Mouse (Mus musculus): ENCODE measurements around the gene Tex14. TPM values are rescaled to one million over a fixed set of nuclear protein-coding genes. Genes with fewer than 3 reads are reported as not detected.
"Not testable (repeated sequence)": the region's sequence is repeated elsewhere in the genome, so short reads cannot be mapped to it uniquely, and the experiment has no call there.

The Tex14 gene
- polyA plus RNA-seq, 1 experiment: not detected

DNA sequence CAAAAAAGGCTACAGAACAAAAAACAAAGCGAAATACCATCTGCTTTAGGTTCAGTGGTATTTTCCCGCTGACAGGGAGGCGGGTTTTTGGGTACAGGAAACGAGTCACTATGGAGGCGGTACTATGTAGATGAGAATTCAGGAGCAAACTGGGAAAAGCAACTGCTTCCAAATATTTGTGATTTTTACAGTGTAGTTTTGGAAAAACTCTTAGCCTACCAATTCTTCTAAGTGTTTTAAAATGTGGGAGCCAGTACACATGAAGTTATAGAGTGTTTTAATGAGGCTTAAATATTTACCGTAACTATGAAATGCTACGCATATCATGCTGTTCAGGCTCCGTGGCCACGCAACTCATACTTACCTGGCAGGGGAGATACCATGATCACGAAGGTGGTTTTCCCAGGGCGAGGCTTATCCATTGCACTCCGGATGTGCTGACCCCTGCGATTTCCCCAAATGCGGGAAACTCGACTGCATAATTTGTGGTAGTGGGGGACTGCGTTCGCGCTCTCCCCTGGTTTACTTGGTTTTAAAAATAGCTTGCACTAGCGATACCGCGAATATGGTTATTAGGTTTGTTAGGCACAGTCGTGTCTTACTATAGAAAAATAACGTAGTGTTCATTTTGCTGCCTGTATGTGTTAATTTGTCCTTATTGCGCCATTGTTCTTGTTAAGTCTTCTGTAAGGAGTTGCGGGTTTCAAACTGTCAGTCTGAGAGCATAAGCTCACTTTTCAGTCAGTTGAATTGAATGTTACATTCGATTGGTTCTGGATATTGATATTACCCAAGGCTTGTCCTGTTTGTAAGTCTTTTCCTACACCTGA, 17.9 kb downstream of the Tex14 start:
- TF ChIP-seq CEBPB (IDR thresholded peaks at IDR 0.05; ENCODE audit: low read depth): peak; percentile 94
- no peak for TF ChIP-seq MYOG (IDR thresholded peaks at IDR 0.05; ENCODE audit: control insufficient read depth, extremely low read depth, insufficient read length)
- no peak for TF ChIP-seq CTCF (IDR thresholded peaks at IDR 0.05; ENCODE audit: control insufficient read depth, insufficient read depth, insufficient read length)
- TF ChIP-seq USF1 (IDR thresholded peaks at IDR 0.05; ENCODE audit: low read depth): no peak
- TF ChIP-seq MAX (IDR thresholded peaks at IDR 0.05): peak; percentile 40
- TF ChIP-seq FOSL1 (IDR thresholded peaks at IDR 0.05; ENCODE audit: insufficient read depth, low read length, poor library complexity, severe bottlenecking): no peak
- no peak for TF ChIP-seq MYOD1 (IDR thresholded peaks at IDR 0.05; ENCODE audit: control insufficient read depth, insufficient read length, low read depth)
- Histone ChIP-seq H3K79me2 (ENCODE audit: control insufficient read depth, insufficient read depth) (no peaks in the 10 kb centered on the region), H3K4me3 (ENCODE audit: insufficient read depth, poor library complexity, severe bottlenecking) (peak overlapping the region; percentile 7), H3ac (ENCODE audit: control insufficient read depth, insufficient read length, low read depth) (no peak overlapping the region), H3K79me3 (ENCODE audit: low read depth) (no peaks in the 10 kb centered on the region), H3K36me3 (ENCODE audit: control insufficient read depth, insufficient read depth) (no peaks in the 10 kb centered on the region), H3K27me3 (ENCODE audit: control insufficient read depth, insufficient read depth, insufficient read length) (no peaks in the 10 kb centered on the region)

DNA sequence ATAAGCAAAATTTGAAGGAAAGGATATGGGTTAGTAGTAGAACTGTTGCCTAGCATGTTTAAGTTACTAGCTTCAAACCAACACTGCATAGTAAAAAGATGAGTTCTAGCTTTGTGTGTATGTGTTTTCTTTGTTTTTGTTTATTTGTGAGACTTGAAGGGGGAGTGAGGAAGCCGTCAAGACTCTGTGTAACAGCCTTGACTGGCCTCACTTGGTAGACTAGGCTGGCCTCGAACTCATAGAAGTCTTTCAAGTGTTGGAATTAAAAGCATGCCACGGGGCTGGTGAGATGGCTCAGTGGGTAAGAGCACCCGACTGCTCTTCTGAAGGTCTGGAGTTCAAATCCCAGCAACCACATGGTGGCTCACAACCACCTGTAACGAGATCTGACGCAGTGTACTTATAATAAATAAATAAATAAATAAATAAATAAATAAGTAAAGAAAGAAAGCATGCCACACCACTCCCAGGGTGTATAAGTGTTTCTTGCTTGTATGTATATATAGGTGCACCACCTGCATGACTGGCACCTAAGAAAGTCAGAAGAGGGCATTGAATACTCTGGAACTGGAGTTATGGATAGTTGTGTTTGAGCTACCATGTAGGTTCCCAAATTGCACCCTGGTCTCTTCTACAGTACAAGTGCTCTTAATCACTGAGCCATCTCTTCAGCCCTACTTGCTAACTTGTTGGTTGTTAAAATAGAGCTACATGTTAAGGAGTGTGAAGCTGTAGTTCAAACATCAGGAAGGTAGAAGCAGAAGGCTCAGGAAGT, 18.9 kb downstream of the Tex14 start:
- Histone ChIP-seq H3K4me3 (ENCODE audit: insufficient read depth, poor library complexity, severe bottlenecking) (no peak overlapping the region), H3K79me2 (ENCODE audit: control insufficient read depth, insufficient read depth) (no peaks in the 10 kb centered on the region), H3K36me3 (ENCODE audit: control insufficient read depth, insufficient read depth) (no peaks in the 10 kb centered on the region), H3K27me3 (ENCODE audit: control insufficient read depth, insufficient read depth, insufficient read length) (no peaks in the 10 kb centered on the region), H3K79me3 (ENCODE audit: low read depth) (no peaks in the 10 kb centered on the region), H3ac (ENCODE audit: control insufficient read depth, insufficient read length, low read depth) (no peak overlapping the region)
- TF ChIP-seq MYOG (IDR thresholded peaks at IDR 0.05; ENCODE audit: control insufficient read depth, extremely low read depth, insufficient read length) (no peak), CEBPB (IDR thresholded peaks at IDR 0.05; ENCODE audit: low read depth) (no peak), MAX (IDR thresholded peaks at IDR 0.05) (no peak), USF1 (IDR thresholded peaks at IDR 0.05; ENCODE audit: low read depth) (no peak), CTCF (IDR thresholded peaks at IDR 0.05; ENCODE audit: control insufficient read depth, insufficient read depth, insufficient read length) (no peak), MYOD1 (IDR thresholded peaks at IDR 0.05; ENCODE audit: control insufficient read depth, insufficient read length, low read depth) (no peak), FOSL1 (IDR thresholded peaks at IDR 0.05; ENCODE audit: insufficient read depth, low read length, poor library complexity, severe bottlenecking) (no peak)

DNA sequence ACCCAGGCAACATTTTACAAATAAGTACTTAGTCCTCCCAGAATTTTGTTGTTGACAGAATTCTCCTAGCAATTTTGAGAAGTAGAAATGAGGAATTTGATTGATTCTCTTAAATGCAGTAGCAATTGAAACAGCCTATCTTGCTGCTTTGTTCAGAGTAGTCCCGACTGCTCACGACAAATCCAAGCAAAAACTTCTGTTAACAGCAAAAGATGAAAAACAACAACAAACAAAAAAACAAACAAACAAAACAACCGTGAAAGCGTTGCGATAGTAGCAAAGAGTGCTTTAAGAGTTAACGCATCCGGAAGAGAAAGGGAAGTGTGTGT, 21.2 kb downstream of the Tex14 start:
- no peaks in the 10 kb centered on the region for H3K36me3 ChIP-seq (ENCODE audit: control insufficient read depth, insufficient read depth)
- no peak for TF ChIP-seq FOSL1 (IDR thresholded peaks at IDR 0.05; ENCODE audit: insufficient read depth, low read length, poor library complexity, severe bottlenecking)
- no peak for TF ChIP-seq CEBPB (IDR thresholded peaks at IDR 0.05; ENCODE audit: low read depth)
- TF ChIP-seq USF1 (IDR thresholded peaks at IDR 0.05; ENCODE audit: low read depth): no peak
- no peak for TF ChIP-seq CTCF (IDR thresholded peaks at IDR 0.05; ENCODE audit: control insufficient read depth, insufficient read depth, insufficient read length)
- TF ChIP-seq MAX (IDR thresholded peaks at IDR 0.05): no peak
- peak overlapping the region; percentile 18 for H3ac ChIP-seq (ENCODE audit: control insufficient read depth, insufficient read length, low read depth)
- H3K27me3 ChIP-seq (ENCODE audit: control insufficient read depth, insufficient read depth, insufficient read length): no peaks in the 10 kb centered on the region
- no peaks in the 10 kb centered on the region for H3K79me2 ChIP-seq (ENCODE audit: control insufficient read depth, insufficient read depth)
- peak overlapping the region; percentile 11 for H3K4me3 ChIP-seq (ENCODE audit: insufficient read depth, poor library complexity, severe bottlenecking)
- H3K79me3 ChIP-seq (ENCODE audit: low read depth): no peaks in the 10 kb centered on the region

DNA sequence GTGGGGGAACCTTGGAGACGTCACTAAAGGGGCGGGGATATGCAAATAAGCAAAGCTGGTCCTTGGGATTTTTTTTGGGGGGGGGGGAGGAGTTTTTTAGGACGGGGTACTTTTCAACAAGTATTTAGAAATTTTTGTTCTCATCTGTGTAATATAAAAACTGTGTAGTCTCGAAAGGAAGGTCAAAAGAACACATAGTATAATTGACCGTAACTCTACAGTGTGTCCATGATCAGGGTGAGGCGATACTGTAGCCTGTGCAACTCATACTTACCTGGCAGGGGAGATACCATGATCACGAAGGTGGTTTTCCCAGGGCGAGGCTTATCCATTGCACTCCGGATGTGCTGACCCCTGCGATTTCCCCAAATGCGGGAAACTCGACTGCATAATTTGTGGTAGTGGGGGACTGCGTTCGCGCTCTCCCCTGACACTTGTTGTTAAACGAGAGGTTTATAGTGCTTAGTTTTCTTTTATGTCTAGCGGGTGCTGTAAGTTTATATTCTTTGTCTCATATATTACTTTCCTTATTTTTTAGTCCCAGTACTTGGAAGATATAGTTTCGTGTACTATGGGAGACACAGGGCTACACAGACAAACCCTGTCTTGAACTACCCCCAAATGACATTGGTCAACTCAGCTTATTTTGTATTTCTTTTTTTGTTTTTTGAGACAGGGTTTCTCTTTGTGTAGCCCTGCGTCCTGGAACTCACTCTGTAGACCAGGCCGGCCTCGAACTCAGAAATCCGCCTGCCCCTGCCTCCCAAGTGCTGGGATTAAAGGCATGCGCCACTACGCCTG, 21.8 kb downstream of the Tex14 start:
- not testable (repeated sequence) for H3K79me2 ChIP-seq (ENCODE audit: control insufficient read depth, insufficient read depth); H3K79me3 ChIP-seq (ENCODE audit: low read depth); H3K27me3 ChIP-seq (ENCODE audit: control insufficient read depth, insufficient read depth, insufficient read length); H3K36me3 ChIP-seq (ENCODE audit: control insufficient read depth, insufficient read depth); H3ac ChIP-seq (ENCODE audit: control insufficient read depth, insufficient read length, low read depth)
- TF ChIP-seq MAX (IDR thresholded peaks at IDR 0.05) (peak; percentile 11), CEBPB (IDR thresholded peaks at IDR 0.05; ENCODE audit: low read depth) (peak; percentile 66)
- H3K4me3 ChIP-seq (ENCODE audit: insufficient read depth, poor library complexity, severe bottlenecking): peak overlapping the region; percentile 11

DNA sequence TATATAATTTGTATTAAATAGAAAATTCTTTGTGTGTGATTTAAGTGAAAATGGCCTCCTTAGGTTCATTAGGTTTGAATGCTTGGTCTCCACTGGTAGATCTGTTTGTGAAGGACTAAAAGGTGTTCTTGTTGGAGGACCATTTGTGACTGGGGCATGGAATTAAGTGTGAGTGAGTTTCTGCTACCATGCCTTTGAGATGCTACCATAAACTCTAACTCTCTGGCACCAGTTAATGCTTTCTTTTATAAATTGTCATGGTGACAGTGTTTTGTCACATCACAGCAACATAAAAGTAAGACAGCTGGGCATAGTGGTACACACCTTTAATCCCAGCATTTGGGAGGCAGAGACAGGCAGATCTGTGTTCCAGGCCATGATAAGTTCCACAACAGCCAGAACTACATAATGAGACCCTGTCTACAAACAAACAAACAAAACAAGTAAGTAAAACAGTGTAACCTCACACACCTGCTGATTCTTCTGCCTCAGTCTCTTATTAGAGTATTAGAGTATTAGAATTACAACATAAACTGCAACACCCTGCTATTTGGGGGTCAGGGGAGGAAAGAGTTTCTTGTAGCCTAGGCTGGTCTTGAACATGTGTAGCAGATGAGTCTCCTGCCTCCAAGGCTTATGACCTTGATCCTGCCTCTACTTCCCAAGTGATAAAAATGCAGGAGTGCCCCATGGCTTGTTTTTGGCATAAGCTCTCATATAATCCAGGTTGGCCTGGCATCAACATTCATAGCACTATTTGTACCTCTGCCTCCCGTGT, 22.6 kb downstream of the Tex14 start:
- TF ChIP-seq FOSL1 (IDR thresholded peaks at IDR 0.05; ENCODE audit: insufficient read depth, low read length, poor library complexity, severe bottlenecking) (no peak), CTCF (IDR thresholded peaks at IDR 0.05; ENCODE audit: control insufficient read depth, insufficient read depth, insufficient read length) (no peak), MAX (IDR thresholded peaks at IDR 0.05) (no peak), CEBPB (IDR thresholded peaks at IDR 0.05; ENCODE audit: low read depth) (no peak), MYOG (IDR thresholded peaks at IDR 0.05; ENCODE audit: control insufficient read depth, extremely low read depth, insufficient read length) (no peak), MYOD1 (IDR thresholded peaks at IDR 0.05; ENCODE audit: control insufficient read depth, insufficient read length, low read depth) (no peak), USF1 (IDR thresholded peaks at IDR 0.05; ENCODE audit: low read depth) (no peak)
- no peak overlapping the region for H3ac ChIP-seq (ENCODE audit: control insufficient read depth, insufficient read length, low read depth)
- no peaks in the 10 kb centered on the region for H3K36me3 ChIP-seq (ENCODE audit: control insufficient read depth, insufficient read depth)
- no peaks in the 10 kb centered on the region for H3K79me2 ChIP-seq (ENCODE audit: control insufficient read depth, insufficient read depth)
- no peak overlapping the region for H3K4me3 ChIP-seq (ENCODE audit: insufficient read depth, poor library complexity, severe bottlenecking)
- H3K79me3 ChIP-seq (ENCODE audit: low read depth): no peaks in the 10 kb centered on the region
- H3K27me3 ChIP-seq (ENCODE audit: control insufficient read depth, insufficient read depth, insufficient read length): no peaks in the 10 kb centered on the region

Data from C2C12 (cell line).